Mouse (Mus musculus): ENCODE results near the gene Eif2ak4. TPM values are rescaled to one million over a fixed set of nuclear protein-coding genes. Genes with fewer than 3 reads are reported as not detected.

Gene Eif2ak4
- 11.4 and 12.1 TPM in 2 replicates for polyA plus RNA-seq (2015; fragmentation: Nextera tagmentation; extraction: Ambion mirVana)

DNA sequence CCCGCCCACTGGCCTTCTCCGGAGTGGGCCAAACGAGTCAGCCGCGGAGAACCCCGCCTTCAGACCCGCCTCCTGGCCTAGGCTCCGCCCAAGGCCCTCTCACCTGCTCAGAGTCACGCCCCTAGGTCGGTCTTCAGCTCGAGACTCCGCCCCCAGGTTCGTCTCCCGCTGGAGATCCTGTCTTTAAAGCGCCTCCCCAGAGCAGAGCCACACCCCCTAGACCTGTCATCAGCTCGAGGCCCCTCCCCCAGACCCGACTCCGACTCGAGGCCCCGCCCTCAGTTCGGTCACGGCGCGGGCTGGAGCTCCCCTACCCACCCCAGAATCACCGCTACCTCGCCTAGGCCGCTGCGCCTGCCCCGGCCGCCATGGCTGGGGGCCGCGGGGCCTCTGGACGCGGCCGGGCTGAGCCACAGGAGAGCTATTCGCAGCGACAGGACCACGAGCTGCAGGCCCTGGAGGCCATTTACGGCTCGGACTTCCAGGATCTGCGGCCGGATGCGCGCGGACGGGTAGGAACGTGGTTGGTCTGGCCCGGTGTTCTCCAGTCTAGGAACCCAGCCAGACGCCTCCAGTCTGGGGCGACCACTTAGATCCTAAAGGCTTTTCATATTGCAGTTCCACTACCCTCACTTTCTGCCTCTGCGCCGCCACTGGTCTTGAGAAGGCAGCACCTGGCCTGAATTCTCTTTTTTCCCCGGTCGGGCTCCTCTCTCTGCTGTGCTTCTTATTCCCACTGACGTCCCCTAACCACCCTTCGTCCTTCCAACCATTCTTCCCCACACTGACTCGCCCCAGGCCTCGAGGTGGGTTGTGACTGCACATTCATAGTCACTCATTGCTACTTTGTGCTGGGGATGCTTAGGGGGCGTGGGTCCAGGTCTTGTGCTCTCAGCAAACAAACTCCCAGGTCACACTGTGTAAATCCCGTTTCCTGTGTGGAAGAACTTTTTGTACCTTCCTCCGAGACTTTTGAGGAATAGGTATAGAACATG lies at the start of gene Eif2ak4:
Gene Eif2ak4, plus strand, starts transcription at position 278 of the 995 bp plus-strand sequence.
- Histone ChIP-seq H3K27me3 (no peaks in the 10 kb centered on the region), H3K4me1 (peaks cover 13% of the 10 kb centered on the region), H3K27ac (peak within 1 kb of the TSS; percentile 91), H3K4me2 (peak within 1 kb of the TSS; percentile 85), H3K9me3 (no peaks in the 10 kb centered on the region), H3K4me3 (peak within 1 kb of the TSS; percentile 98), H3K36me3 (no peaks in the 10 kb centered on the region), H3K9ac (peak within 1 kb of the TSS; percentile 92)
- peak; percentile 98 for ATAC-seq (ENCODE audit: borderline replicate concordance, extremely low read depth, low FRiP score, low TSS enrichment)
- WGBS = under 1% methylated on average over 61 of the region's 61 CpGs

DNA sequence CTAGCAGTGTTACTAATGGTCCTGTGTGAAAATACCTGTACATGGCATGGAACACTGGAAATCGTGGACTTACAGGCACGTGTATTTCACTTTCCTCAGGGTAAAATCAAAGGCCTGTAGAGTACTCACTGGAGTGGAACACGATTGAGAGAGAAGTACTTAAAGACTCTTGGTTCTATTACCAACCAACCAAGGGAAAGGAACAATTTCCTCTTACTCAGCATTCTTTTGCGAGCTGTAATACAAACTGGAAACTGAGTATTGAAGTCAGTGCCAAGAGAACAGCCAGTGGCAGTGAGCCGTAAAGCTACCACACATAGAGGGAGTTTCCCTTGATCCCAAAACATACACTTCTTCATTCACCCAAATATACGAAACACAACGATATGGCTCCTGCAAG lies 47.1 kb upstream of the Eif2ak4 start:
- no peaks in the 10 kb centered on the region for H3K4me1 ChIP-seq
- WGBS = 58% methylated on average over 7 of the region's 7 CpGs

DNA sequence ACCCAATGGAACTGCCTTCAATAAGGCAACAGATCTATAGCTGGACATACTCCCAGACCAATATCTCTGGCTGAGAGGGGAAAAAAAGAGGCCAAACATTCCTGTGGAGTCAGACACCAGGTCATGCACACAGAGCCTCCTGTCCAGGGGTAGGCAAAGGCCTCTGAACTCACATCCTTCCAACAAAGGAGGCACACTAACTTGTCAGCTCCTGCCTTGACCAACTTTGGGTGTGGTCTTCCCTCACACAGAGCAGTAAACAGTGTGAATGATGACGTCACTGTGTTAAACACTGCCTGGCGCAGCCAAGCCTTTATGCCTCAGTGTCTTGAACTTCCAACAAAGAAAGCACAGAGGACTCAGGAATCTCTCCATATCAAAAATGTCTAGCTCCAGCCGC lies 44.5 kb upstream of the Eif2ak4 start:
- Histone ChIP-seq H3K27me3 (no peaks in the 10 kb centered on the region), H3K27ac (no peak overlapping the region), H3K4me2 (no peak overlapping the region), H3K4me3 (no peak overlapping the region), H3K9ac (no peak overlapping the region), H3K9me3 (no peaks in the 10 kb centered on the region), H3K36me3 (no peaks in the 10 kb centered on the region), H3K4me1 (no peaks in the 10 kb centered on the region)
- WGBS = 62% methylated on average over 3 of the region's 3 CpGs
- ATAC-seq (ENCODE audit: borderline replicate concordance, extremely low read depth, low FRiP score, low TSS enrichment) = no peak

More for the DNA sequence above, 47.1 kb upstream of the Eif2ak4 start:
- H3K4me3 ChIP-seq = no peak overlapping the region
- H3K36me3 ChIP-seq = no peaks in the 10 kb centered on the region
- no peaks in the 10 kb centered on the region for H3K9me3 ChIP-seq
- H3K27ac ChIP-seq = no peak overlapping the region
- no peak overlapping the region for H3K9ac ChIP-seq
- ATAC-seq (ENCODE audit: borderline replicate concordance, extremely low read depth, low FRiP score, low TSS enrichment) = no peak
- no peaks in the 10 kb centered on the region for H3K27me3 ChIP-seq
- no peak overlapping the region for H3K4me2 ChIP-seq

DNA sequence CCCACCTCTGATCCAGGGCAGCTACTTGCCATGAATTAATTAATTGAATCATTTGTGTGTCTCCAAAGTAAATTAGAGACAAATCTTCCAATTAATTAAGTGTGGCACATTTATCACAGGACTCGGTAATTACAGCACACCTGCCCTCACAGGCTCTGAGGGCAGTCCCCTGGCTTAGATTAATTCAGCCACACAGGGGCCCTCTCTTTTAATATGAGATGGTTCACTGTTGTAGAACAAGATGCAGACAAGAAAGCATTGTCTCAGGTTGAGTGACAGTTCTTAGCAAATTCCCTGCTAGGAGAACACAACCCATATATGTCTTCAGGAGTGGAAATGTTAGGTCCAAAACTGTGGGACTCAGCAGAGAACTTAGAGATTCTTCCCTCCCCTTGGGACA lies 42.9 kb upstream of the Eif2ak4 start:
- Histone ChIP-seq H3K27me3 (no peaks in the 10 kb centered on the region), H3K9me3 (no peaks in the 10 kb centered on the region), H3K9ac (no peak overlapping the region), H3K4me3 (no peak overlapping the region), H3K27ac (no peak overlapping the region), H3K36me3 (no peaks in the 10 kb centered on the region), H3K4me2 (no peak overlapping the region), H3K4me1 (no peaks in the 10 kb centered on the region)
- WGBS = 56% methylated on average over 1 of the region's 1 CpGs
- no peak for ATAC-seq (ENCODE audit: borderline replicate concordance, extremely low read depth, low FRiP score, low TSS enrichment)

DNA sequence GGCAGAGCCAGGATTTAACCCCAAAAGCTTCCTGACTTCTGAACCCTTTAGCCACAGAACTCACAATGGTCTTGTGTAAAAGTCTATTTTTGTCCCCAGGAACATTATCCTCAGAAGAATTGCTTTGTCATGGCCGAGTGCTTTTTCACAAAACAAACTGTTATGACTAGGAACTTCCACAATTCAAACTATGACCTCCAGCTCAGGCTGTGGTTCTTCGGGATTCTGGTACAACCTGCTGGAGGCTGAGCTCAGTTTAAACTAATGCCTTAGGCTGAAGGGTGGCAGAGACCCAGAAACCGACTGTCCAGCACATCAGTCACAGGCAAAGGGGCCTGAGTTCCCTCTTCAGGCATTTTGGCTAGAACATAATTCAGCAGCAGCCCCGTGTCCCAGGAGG lies 34.9 kb upstream of the Eif2ak4 start:
- no peaks in the 10 kb centered on the region for H3K4me1 ChIP-seq
- no peak for ATAC-seq (ENCODE audit: borderline replicate concordance, extremely low read depth, low FRiP score, low TSS enrichment)
- WGBS = 40% methylated on average over 4 of the region's 4 CpGs
- no peak overlapping the region for H3K27ac ChIP-seq
- H3K27me3 ChIP-seq = no peaks in the 10 kb centered on the region
- H3K36me3 ChIP-seq = no peaks in the 10 kb centered on the region
- H3K9me3 ChIP-seq = no peaks in the 10 kb centered on the region
- no peak overlapping the region for H3K9ac ChIP-seq
- H3K4me3 ChIP-seq = no peak overlapping the region
- H3K4me2 ChIP-seq = no peak overlapping the region

DNA sequence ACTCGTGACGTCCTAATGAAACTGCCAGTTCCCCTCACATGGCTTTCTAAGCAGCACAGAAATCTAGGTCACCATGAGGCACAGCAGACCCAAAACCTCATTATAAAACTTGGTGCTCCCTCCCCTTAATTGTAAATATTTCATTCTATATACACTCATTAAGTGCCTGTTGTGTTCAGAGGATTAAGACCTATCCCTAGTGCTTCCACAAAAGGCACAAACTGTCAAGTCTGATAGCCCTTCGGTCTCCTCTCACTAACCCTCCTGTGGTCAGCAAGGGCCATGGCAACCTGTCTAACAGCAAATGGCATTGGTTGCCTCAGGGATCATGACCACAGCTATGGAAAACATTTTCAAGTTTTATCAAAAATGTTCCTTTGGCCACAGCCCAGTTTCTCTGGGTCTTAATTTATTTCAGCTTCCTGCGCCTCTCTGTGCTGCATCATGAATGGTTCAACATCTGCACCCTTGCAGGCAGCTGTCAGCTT lies 34.5 kb upstream of the Eif2ak4 start:
- no peaks in the 10 kb centered on the region for H3K9me3 ChIP-seq
- H3K36me3 ChIP-seq = no peaks in the 10 kb centered on the region
- no peaks in the 10 kb centered on the region for H3K27me3 ChIP-seq
- 62% methylated on average over 4 of the region's 4 CpGs for WGBS
- no peak overlapping the region for H3K4me2 ChIP-seq
- H3K9ac ChIP-seq = no peak overlapping the region
- H3K4me1 ChIP-seq = no peaks in the 10 kb centered on the region
- H3K27ac ChIP-seq = no peak overlapping the region
- no peak overlapping the region for H3K4me3 ChIP-seq
- no peak for ATAC-seq (ENCODE audit: borderline replicate concordance, extremely low read depth, low FRiP score, low TSS enrichment)

DNA sequence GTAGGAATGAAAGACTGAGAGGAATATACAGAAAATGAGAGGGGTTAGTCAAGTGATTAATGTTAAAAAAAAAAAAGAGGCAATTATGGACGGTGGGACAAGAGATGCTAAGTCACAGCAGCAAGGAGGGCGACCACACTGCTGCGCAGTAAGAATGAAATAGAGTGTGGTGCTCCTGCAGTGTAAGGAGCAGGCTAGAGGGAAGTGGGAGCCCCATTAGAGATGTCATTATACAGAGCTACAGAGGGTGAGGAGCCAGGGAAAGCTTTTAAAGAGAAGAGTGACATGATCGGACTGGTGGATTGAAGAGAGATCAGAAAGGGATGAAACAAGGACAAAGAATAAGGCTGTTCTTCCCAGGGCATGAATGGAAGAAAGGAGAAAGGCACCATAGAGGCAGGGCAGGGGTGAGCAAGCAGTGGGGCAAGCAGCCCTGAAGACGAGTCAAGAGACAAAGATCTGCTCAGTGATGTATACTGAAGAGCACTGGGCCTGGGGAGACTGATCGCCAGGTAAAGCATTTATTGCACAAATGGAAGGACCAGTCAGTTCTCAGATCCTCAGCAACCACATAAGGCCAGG lies 33.2 kb upstream of the Eif2ak4 start:
- H3K9me3 ChIP-seq = no peaks in the 10 kb centered on the region
- H3K4me1 ChIP-seq = no peaks in the 10 kb centered on the region
- H3K27ac ChIP-seq = no peak overlapping the region
- H3K27me3 ChIP-seq = no peaks in the 10 kb centered on the region
- 73% methylated on average over 6 of the region's 6 CpGs for WGBS
- H3K9ac ChIP-seq = no peak overlapping the region
- H3K4me2 ChIP-seq = no peak overlapping the region
- H3K36me3 ChIP-seq = no peaks in the 10 kb centered on the region
- no peak overlapping the region for H3K4me3 ChIP-seq
- no peak for ATAC-seq (ENCODE audit: borderline replicate concordance, extremely low read depth, low FRiP score, low TSS enrichment)

DNA sequence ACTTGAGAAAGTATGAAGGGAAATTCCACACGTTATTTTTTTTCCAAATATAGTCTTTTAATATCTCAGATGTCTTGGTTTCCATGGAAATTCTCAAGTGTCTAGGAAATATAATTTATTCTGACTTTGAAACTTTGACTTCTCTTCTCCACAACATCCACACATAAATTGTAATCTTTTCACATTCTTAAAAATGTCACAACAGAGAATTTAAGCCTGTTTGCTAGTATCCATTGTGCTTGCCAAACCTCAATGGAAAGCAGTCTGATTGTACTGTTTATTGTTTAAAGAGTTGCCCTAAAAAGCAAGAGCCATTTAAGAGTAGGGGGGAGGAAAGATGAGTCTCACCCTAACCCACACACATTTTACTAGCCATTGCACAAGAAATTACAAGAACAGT lies 16.6 kb upstream of the Eif2ak4 start:
- Histone ChIP-seq H3K27ac (no peak overlapping the region), H3K4me1 (peaks cover 19% of the 10 kb centered on the region), H3K4me2 (no peak overlapping the region), H3K27me3 (peaks cover 46% of the 10 kb centered on the region), H3K9me3 (no peaks in the 10 kb centered on the region), H3K4me3 (no peak overlapping the region), H3K36me3 (no peaks in the 10 kb centered on the region), H3K9ac (no peak overlapping the region)
- 21% methylated on average over 1 of the region's 1 CpGs for WGBS
- ATAC-seq (ENCODE audit: borderline replicate concordance, extremely low read depth, low FRiP score, low TSS enrichment) = no peak

DNA sequence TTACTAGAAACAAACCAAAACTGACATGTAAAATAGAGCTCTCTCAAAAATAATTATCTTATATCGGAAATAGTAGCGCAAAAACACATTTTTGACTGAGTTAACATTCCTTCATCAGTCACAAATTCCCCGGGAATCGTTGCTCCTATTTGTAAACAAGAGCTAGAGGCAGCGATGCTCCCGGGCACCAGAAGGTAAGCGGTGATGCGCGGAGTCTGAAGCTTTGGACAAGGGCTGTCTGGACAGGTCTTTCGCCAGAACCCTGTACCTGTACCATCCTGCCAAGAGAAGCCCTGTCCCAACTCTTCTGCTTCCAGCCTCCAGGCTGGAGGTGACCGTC lies 15.9 kb upstream of the Eif2ak4 start:
- Histone ChIP-seq H3K27me3 (peaks cover 46% of the 10 kb centered on the region), H3K27ac (no peak overlapping the region), H3K9me3 (no peaks in the 10 kb centered on the region), H3K4me2 (peak overlapping the region; percentile 99), H3K9ac (no peak overlapping the region), H3K4me3 (peak overlapping the region; percentile 47), H3K36me3 (no peaks in the 10 kb centered on the region), H3K4me1 (peaks cover 19% of the 10 kb centered on the region)
- ATAC-seq (ENCODE audit: borderline replicate concordance, extremely low read depth, low FRiP score, low TSS enrichment) = no peak
- WGBS = 9% methylated on average over 11 of the region's 11 CpGs

DNA sequence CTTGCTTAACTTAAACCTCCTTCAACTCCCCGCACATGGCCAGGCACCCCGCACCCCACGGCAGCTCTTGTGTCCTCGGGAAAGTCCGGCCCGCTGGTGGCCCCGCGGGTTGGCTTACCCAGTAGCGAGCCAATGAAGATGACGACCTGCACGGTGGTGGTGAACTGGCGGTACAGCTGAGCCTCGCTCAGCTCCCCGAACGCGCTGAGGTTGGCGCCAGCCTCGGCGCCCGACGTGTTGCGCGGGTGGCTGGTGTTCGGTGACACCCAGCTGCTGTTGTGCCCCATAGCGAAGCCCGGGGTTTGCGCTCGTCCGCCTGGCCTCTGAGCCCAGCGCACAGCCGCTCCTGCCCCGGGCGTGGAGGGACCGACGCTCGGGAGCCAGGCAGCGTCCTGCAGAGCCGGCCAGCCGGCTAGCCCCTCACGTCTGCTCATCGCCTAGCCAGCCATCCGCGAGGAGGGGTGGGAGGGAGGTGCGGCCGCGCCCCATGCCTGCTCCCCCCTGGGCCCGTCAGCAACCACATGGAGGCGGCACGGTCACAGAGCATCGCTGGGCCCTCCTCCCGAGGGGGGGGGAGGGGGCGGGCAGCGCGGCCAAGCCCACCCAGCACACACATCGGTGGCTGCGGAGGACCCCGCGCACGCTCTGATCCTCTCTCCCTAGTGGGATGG lies 15.4 kb upstream of the Eif2ak4 start, which contains the start of gene Gpr176:
Gene Gpr176, minus strand, starts transcription at position 519 of the 671 bp plus-strand sequence.
- ATAC-seq (ENCODE audit: borderline replicate concordance, extremely low read depth, low FRiP score, low TSS enrichment) = peak; percentile 77; the same call in 1 of the 2 replicates
- under 1% methylated on average over 58 of the region's 59 CpGs for WGBS
- H3K4me1 ChIP-seq = peaks cover 19% of the 10 kb centered on the region
- peaks cover 46% of the 10 kb centered on the region for H3K27me3 ChIP-seq
- no peaks in the 10 kb centered on the region for H3K9me3 ChIP-seq
- peak within 1 kb of the TSS; percentile 29 for H3K9ac ChIP-seq
- H3K4me3 ChIP-seq = peak within 1 kb of the TSS; percentile 47
- H3K27ac ChIP-seq = no peak within 1 kb of the TSS
- peak within 1 kb of the TSS; percentile 99 for H3K4me2 ChIP-seq
- no peaks in the 10 kb centered on the region for H3K36me3 ChIP-seq

DNA sequence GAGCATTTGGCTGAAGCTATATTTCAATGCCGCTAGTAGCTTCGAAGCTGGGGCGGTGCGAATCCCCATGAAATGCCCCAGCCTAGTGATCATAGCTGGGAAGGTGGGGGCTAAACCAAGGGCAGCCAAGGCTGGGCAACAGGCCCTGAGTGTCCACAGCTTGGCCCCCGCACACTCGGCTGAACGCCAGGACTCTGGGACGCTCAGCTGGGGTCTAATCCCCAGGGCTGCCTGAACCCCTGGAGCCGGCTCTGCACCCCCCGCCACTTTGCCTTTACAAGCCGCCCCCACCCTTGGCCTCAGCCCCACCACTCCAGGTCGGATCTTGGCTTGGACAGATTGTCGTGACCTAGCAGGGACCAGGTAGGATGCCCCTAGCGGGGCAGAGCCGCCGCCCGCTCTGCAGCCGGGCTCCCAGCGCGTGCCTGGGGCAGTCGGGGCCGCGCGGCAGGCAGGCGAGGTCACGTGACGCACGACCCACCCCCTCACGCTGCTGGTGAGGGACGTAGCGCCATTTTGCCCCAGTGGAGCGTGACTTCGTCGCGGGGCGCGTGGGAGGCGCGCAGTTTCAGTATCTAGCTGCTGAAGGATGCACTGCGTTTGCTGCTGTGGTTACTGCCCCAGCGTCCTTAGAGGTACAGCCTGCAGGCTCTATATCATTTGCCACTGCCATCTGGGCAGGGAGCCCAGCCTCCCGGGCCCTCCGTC lies 14.7 kb upstream of the Eif2ak4 start:
- Histone ChIP-seq H3K27me3 (peaks cover 46% of the 10 kb centered on the region), H3K27ac (no peak overlapping the region), H3K9ac (peak overlapping the region; percentile 29), H3K4me2 (peak overlapping the region; percentile 99), H3K4me3 (peak overlapping the region; percentile 47), H3K9me3 (no peaks in the 10 kb centered on the region), H3K4me1 (peaks cover 19% of the 10 kb centered on the region), H3K36me3 (no peaks in the 10 kb centered on the region)
- 3% methylated on average over 43 of the region's 43 CpGs for WGBS
- ATAC-seq (ENCODE audit: borderline replicate concordance, extremely low read depth, low FRiP score, low TSS enrichment) = peak; percentile 88

Measured in lung, embryonic 15.5 days (tissue).